Mouse (Mus musculus) heart, postnatal 0 days (tissue): ENCODE measurements at regions not wholly inside any gene's neighbourhood (a gene's known extent, or its start where the extent isn't known, plus 50 kb on each side); places are given as distances from the start of the nearest gene placed in this dataset.

ENCODE experiments used
- ATAC-seq: fragments of 200-750 bp; cut with Nextera tagmentation; 2 replicates; pipeline ENCODE4 v1.8.0; 2017; ENCODE audit warnings: low read depth, moderate number of reproducible peaks, moderate library complexity; ENCODE audit not compliant: insufficient read depth
- DNase-seq: peaks from one replicate; pipeline ENCODE4 v3.0.0-alpha.2; 2016; ENCODE audit warnings: low spot score
- H3K27ac ChIP-seq: fragments of 300-500 bp; sonication (generic); 2 replicates; pipeline ENCODE4 v1.5.1; 2014; ENCODE audit warnings: low read depth, mild to moderate bottlenecking
- H3K27me3 ChIP-seq: fragments of 300-500 bp; sonication (generic); 2 replicates; pipeline ENCODE4 v1.6.1; 2014; ENCODE audit warnings: low read length, mixed read lengths; ENCODE audit not compliant: control insufficient read depth, insufficient read depth
- H3K36me3 ChIP-seq: fragments of 300-500 bp; sonication (generic); replicated peaks from 2 replicates; pipeline ENCODE4 v1.6.1; 2014; ENCODE audit warnings: low read length, mixed read lengths; ENCODE audit not compliant: control insufficient read depth, insufficient read depth
- H3K4me1 ChIP-seq: fragments of 300-500 bp; sonication (generic); 2 replicates; pipeline ENCODE4 v1.6.1; 2014; ENCODE audit warnings: antibody characterized with exemption; ENCODE audit not compliant: control insufficient read depth, insufficient read depth
- H3K4me2 ChIP-seq: fragments of 300-500 bp; sonication (generic); 2 replicates; pipeline ENCODE4 v1.6.1; 2014; ENCODE audit warnings: low read depth, mild to moderate bottlenecking, low read length, moderate library complexity
- H3K4me3 ChIP-seq: fragments of 300-500 bp; sonication (generic); 2 replicates; pipeline ENCODE4 v1.5.1; 2014; ENCODE audit warnings: low read depth, low read length
- H3K9ac ChIP-seq: fragments of 300-500 bp; sonication (generic); replicated peaks from 2 replicates; pipeline ENCODE4 v1.6.1; 2014; ENCODE audit warnings: low read depth, low read length, mixed read lengths
- H3K9me3 ChIP-seq: fragments of 300-500 bp; sonication (generic); replicated peaks from 2 replicates; pipeline ENCODE4 v1.6.1; 2016; ENCODE audit warnings: low read length; ENCODE audit not compliant: control insufficient read depth
- CTCF ChIP-seq: IDR thresholded peaks from 2 replicates; pipeline ENCODE4 v1.5.1; 2016; ENCODE audit warnings: antibody characterized with exemption, control low read depth, low read depth
- EP300 ChIP-seq: IDR thresholded peaks from 2 replicates; pipeline ENCODE4 v1.6.1; 2016; ENCODE audit warnings: antibody characterized with exemption, low read depth
- WGBS: fragments of 180-500 bp; shearing (Covaris S2); extraction: QIAGEN DNeasy Blood & Tissue Kit; methylation state at CpG from one replicate; pipeline ENCODE4 v1.1.7; 2014; 5-methylcytosine and 5-hydroxymethylcytosine counted together

GRCm38 (mm10) chr11:104058600-104058999 lies 74.1 kb upstream of the Crhr1 start:
- H3K4me3 ChIP-seq, result no peak overlapping the region
- H3K9me3 ChIP-seq, result no peaks in the 10 kb centered on the region
- H3K27me3 ChIP-seq, result no peaks in the 10 kb centered on the region
- TF ChIP-seq EP300, result no peak
- TF ChIP-seq CTCF, result no peak
- DNase-seq (no peak), ATAC-seq (no peak)
- no peak overlapping the region for H3K9ac ChIP-seq
- H3K4me2 ChIP-seq, result no peak overlapping the region
- no peaks in the 10 kb centered on the region for H3K36me3 ChIP-seq
- 72% methylated on average over 6 of the region's 6 CpGs for WGBS
- no peak overlapping the region for H3K27ac ChIP-seq
- H3K4me1 ChIP-seq, result no peaks in the 10 kb centered on the region

- Histone ChIP-seq H3K4me1 (no peaks in the 10 kb centered on the region), H3K36me3 (no peaks in the 10 kb centered on the region), H3K4me2 (no peak overlapping the region), H3K4me3 (no peak overlapping the region), H3K9ac (no peak overlapping the region), H3K27ac (no peak overlapping the region), H3K27me3 (no peaks in the 10 kb centered on the region), H3K9me3 (no peaks in the 10 kb centered on the region)
- DNase-seq (no peak), ATAC-seq (no peak)
- 57% methylated on average over 6 of the region's 6 CpGs for WGBS
- TF ChIP-seq CTCF (no peak), EP300 (no peak)
These were observed 73.6 kb upstream of the Crhr1 start for GRCm38 (mm10) chr11:104059085-104059484.

GRCm38 (mm10) chr11:104061361-104061760 lies 71.3 kb upstream of the Crhr1 start:
- 66% methylated on average over 6 of the region's 6 CpGs for WGBS
- Histone ChIP-seq H3K27me3 (no peaks in the 10 kb centered on the region), H3K4me3 (no peak overlapping the region), H3K9me3 (no peaks in the 10 kb centered on the region), H3K4me1 (no peaks in the 10 kb centered on the region), H3K4me2 (no peak overlapping the region), H3K36me3 (no peaks in the 10 kb centered on the region), H3K27ac (no peak overlapping the region), H3K9ac (no peak overlapping the region)
- no peak for DNase-seq
- TF ChIP-seq EP300 (no peak), CTCF (no peak)
- no peak for ATAC-seq

GRCm38 (mm10) chr11:104065181-104065580 lies 67.5 kb upstream of the Crhr1 start:
- no peak overlapping the region for H3K9ac ChIP-seq
- no peaks in the 10 kb centered on the region for H3K36me3 ChIP-seq
- no peaks in the 10 kb centered on the region for H3K27me3 ChIP-seq
- no peak overlapping the region for H3K4me3 ChIP-seq
- H3K9me3 ChIP-seq, result no peaks in the 10 kb centered on the region
- no peak overlapping the region for H3K27ac ChIP-seq
- H3K4me1 ChIP-seq, result no peaks in the 10 kb centered on the region
- 73% methylated on average over 5 of the region's 5 CpGs for WGBS
- no peak overlapping the region for H3K4me2 ChIP-seq
- no peak for ATAC-seq
- DNase-seq, result no peak
- TF ChIP-seq CTCF (no peak), EP300 (no peak)

- no peak overlapping the region for H3K4me2 ChIP-seq
- 84% methylated on average over 38 of the region's 38 CpGs for WGBS
- H3K9ac ChIP-seq, result no peak overlapping the region
- H3K27me3 ChIP-seq, result no peaks in the 10 kb centered on the region
- H3K4me1 ChIP-seq, result no peaks in the 10 kb centered on the region
- ATAC-seq, result no peak
- TF ChIP-seq EP300, result no peak
- no peak for TF ChIP-seq CTCF
- H3K27ac ChIP-seq, result no peak overlapping the region
- H3K4me3 ChIP-seq, result no peak overlapping the region
- no peak for DNase-seq
- no peaks in the 10 kb centered on the region for H3K9me3 ChIP-seq
- no peaks in the 10 kb centered on the region for H3K36me3 ChIP-seq
These were observed 60.0 kb upstream of the Crhr1 start for GRCm38 (mm10) chr11:104072591-104073183.

GRCm38 (mm10) chr11:104074763-104075162 lies 57.9 kb upstream of the Crhr1 start:
- Histone ChIP-seq H3K4me1 (no peaks in the 10 kb centered on the region), H3K4me3 (no peak overlapping the region), H3K36me3 (no peaks in the 10 kb centered on the region), H3K9ac (no peak overlapping the region), H3K9me3 (no peaks in the 10 kb centered on the region), H3K4me2 (no peak overlapping the region), H3K27ac (no peak overlapping the region), H3K27me3 (no peaks in the 10 kb centered on the region)
- DNase-seq (no peak), ATAC-seq (no peak)
- TF ChIP-seq EP300 (no peak), CTCF (no peak)
- WGBS, result 18% methylated on average over 1 of the region's 1 CpGs
